Mouse (Mus musculus): ENCODE data around the gene Ugt2a3. TPM values are rescaled to one million over a fixed set of nuclear protein-coding genes. Genes with fewer than 3 reads are reported as not detected.
"Not testable (repeated sequence)": the region's sequence is repeated elsewhere in the genome, so short reads cannot be mapped to it uniquely, and the experiment has no call there.

Gene Ugt2a3
- polyA plus RNA-seq (2015; fragmentation: Nextera tagmentation; extraction: Ambion mirVana): 0.39 and 0.58 TPM in 2 replicates

DNA sequence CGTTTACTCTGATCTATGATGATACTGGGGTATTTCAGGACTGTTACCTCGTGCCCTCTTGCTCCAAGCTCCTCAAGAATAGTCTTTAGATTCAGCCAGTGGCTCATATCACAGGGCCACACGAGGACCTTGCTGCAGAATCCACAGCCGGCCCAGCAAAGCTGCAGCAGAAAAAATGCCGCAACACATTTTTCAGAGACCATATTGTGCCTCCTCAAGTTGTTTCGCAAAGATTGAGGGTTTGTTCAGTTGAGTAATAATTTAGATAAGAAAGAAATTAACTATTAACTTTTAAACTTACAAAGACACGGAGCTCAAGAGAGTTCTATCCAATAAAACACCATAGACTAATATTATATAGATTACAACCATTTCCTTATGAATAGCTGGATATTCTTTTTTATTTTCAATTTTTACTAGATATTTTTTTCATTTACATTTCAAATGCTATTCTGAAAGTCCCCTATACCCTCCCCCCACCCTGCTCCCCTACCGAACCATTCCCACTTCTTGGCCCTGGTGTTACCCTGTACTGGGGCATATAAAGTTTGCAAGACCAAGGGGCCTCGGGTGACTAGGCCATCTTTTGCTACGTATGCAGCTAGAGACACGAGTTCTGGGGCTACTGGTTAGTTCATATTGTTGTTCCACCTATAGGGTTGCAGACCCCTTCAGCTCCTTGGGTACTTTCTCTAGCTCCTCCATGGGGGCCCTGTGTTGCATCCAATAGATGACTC, at the start of gene Ugt2a3:
TSS of gene Ugt2a3 (minus strand) at position 235 of the 737 bp plus-strand sequence.
- H3K27ac ChIP-seq (ENCODE audit: low read length): no peak within 1 kb of the TSS
- H3K9me3 ChIP-seq (replicated peaks; ENCODE audit: control insufficient read depth, low read length): no peaks in the 10 kb centered on the region
- H3K27me3 ChIP-seq (ENCODE audit: control insufficient read depth, insufficient read depth, low read length): no peaks in the 10 kb centered on the region
- H3K4me3 ChIP-seq (replicated peaks; ENCODE audit: low read length): no peak within 1 kb of the TSS
- H3K4me2 ChIP-seq (ENCODE audit: low read depth, low read length): no peak within 1 kb of the TSS
- no peak for ATAC-seq (ENCODE audit: insufficient read depth, low FRiP score)
- H3K4me1 ChIP-seq (ENCODE audit: control insufficient read depth, insufficient read depth, low read length): no peaks in the 10 kb centered on the region
- WGBS: 72% methylated on average over 11 of the region's 11 CpGs
- no peaks in the 10 kb centered on the region for H3K36me3 ChIP-seq (ENCODE audit: control insufficient read depth, insufficient read depth, low read length)
- no peak within 1 kb of the TSS for H3K9ac ChIP-seq (ENCODE audit: low read length)

DNA sequence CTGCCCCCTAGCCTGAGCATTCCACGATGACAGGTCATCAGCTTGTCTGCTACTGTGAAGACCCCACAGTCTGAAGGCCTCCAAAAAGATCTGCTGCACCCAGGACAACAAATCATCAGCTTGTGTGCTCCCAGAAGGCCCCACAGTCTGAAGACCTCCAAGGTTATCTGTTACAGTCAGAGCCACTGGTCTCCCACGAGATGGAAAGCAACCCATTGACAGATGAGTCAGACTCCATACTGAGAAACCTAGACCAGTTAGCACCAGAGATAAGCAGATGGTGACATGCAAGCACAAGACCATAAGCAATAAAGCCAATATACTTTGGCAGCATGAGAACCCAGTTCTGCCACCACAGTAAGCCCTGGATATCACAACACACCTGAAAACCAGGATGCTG, 43.2 kb upstream of the Ugt2a3 start:
- H3K4me2 ChIP-seq (ENCODE audit: low read depth, low read length): no peak overlapping the region
- H3K27me3 ChIP-seq (ENCODE audit: control insufficient read depth, insufficient read depth, low read length): no peaks in the 10 kb centered on the region
- H3K4me3 ChIP-seq (replicated peaks; ENCODE audit: low read length): no peak overlapping the region
- no peak overlapping the region for H3K27ac ChIP-seq (ENCODE audit: low read length)
- ATAC-seq (ENCODE audit: insufficient read depth, low FRiP score): peak; percentile 44; the same call in 1 of the 2 replicates
- H3K36me3 ChIP-seq (ENCODE audit: control insufficient read depth, insufficient read depth, low read length): no peaks in the 10 kb centered on the region
- H3K9me3 ChIP-seq (replicated peaks; ENCODE audit: control insufficient read depth, low read length): no peaks in the 10 kb centered on the region
- WGBS: 43% methylated on average over 2 of the region's 2 CpGs
- no peak overlapping the region for H3K9ac ChIP-seq (ENCODE audit: low read length)
- H3K4me1 ChIP-seq (ENCODE audit: control insufficient read depth, insufficient read depth, low read length): no peaks in the 10 kb centered on the region

DNA sequence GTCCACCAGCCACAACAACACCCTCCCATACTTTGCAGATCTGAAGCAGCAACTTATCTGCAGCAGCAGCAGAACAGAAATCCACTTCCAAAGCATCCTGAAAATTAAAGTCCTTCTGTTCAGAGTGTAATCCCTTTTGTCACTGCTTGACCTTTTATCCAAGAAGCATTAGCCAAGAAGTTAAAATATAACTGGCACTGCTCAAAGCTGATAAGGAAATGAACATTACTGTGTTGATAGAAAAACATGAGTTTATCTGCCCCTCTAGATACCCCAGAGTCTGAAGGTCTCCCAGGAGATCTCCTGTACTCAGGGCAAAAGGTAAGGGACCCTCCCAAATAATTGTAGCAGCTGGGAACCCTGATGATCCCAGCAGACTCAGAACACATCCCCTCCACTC, 42.8 kb upstream of the Ugt2a3 start:
- Histone ChIP-seq H3K9ac (ENCODE audit: low read length) (no peak overlapping the region), H3K4me3 (replicated peaks; ENCODE audit: low read length) (no peak overlapping the region), H3K4me2 (ENCODE audit: low read depth, low read length) (no peak overlapping the region), H3K9me3 (replicated peaks; ENCODE audit: control insufficient read depth, low read length) (no peaks in the 10 kb centered on the region), H3K36me3 (ENCODE audit: control insufficient read depth, insufficient read depth, low read length) (no peaks in the 10 kb centered on the region), H3K4me1 (ENCODE audit: control insufficient read depth, insufficient read depth, low read length) (no peaks in the 10 kb centered on the region), H3K27me3 (ENCODE audit: control insufficient read depth, insufficient read depth, low read length) (no peaks in the 10 kb centered on the region), H3K27ac (ENCODE audit: low read length) (no peak overlapping the region)
- peak; percentile 44; the same call in 1 of the 2 replicates for ATAC-seq (ENCODE audit: insufficient read depth, low FRiP score)

DNA sequence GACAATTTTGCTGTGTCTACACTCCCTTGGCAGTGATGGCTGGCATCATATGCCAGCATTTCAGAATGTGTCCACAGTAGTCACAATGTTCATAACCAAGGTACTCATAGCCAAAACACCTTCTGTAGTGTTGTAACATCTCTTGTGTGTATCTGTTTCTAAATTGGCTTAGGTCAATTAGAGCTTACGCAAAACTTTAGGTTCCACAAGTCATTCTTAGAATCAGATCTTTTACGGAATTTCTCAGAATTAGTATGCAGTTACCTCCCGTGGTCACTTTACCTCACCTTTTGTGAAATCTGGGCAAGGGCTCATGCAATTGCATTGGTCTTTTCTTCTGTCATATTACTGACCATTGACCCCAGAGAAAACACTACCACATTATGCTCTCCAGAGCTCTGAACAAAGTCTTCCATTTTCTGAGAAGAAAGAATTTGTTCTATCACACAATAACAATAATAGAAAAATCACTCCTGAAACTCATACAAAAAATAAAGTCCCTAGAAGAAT, 38.9 kb upstream of the Ugt2a3 start:
- no peak for ATAC-seq (ENCODE audit: insufficient read depth, low FRiP score)
- Histone ChIP-seq H3K9me3 (replicated peaks; ENCODE audit: control insufficient read depth, low read length) (no peaks in the 10 kb centered on the region), H3K4me1 (ENCODE audit: control insufficient read depth, insufficient read depth, low read length) (no peaks in the 10 kb centered on the region), H3K9ac (ENCODE audit: low read length) (no peak overlapping the region), H3K27me3 (ENCODE audit: control insufficient read depth, insufficient read depth, low read length) (no peaks in the 10 kb centered on the region), H3K4me3 (replicated peaks; ENCODE audit: low read length) (no peak overlapping the region), H3K27ac (ENCODE audit: low read length) (no peak overlapping the region), H3K36me3 (ENCODE audit: control insufficient read depth, insufficient read depth, low read length) (no peaks in the 10 kb centered on the region), H3K4me2 (ENCODE audit: low read depth, low read length) (no peak overlapping the region)
- 87% methylated on average over 3 of the region's 3 CpGs for WGBS

DNA sequence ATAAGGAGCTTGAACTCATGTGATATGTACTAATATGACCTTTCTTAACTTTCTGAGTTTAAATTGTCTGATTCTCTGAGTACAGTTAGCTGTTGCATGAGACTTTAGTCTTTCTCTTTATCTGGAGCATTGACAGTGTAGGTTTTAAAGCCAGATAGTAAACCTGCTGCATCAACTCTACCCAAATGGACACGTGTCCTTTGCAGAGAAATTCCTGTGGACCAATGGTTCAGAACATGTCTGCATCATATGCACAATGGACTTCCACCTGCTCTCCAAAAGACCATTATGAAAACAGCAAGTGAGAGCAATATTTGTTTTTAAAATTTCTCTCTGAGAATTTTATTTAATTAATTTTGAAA, 36.5 kb upstream of the Ugt2a3 start:
- WGBS: 69% methylated on average over 1 of the region's 1 CpGs
- ATAC-seq (ENCODE audit: insufficient read depth, low FRiP score): no peak
- Histone ChIP-seq H3K36me3 (ENCODE audit: control insufficient read depth, insufficient read depth, low read length) (no peaks in the 10 kb centered on the region), H3K4me3 (replicated peaks; ENCODE audit: low read length) (no peak overlapping the region), H3K4me1 (ENCODE audit: control insufficient read depth, insufficient read depth, low read length) (no peaks in the 10 kb centered on the region), H3K27ac (ENCODE audit: low read length) (no peak overlapping the region), H3K9me3 (replicated peaks; ENCODE audit: control insufficient read depth, low read length) (no peaks in the 10 kb centered on the region), H3K9ac (ENCODE audit: low read length) (no peak overlapping the region), H3K4me2 (ENCODE audit: low read depth, low read length) (no peak overlapping the region), H3K27me3 (ENCODE audit: control insufficient read depth, insufficient read depth, low read length) (no peaks in the 10 kb centered on the region)

DNA sequence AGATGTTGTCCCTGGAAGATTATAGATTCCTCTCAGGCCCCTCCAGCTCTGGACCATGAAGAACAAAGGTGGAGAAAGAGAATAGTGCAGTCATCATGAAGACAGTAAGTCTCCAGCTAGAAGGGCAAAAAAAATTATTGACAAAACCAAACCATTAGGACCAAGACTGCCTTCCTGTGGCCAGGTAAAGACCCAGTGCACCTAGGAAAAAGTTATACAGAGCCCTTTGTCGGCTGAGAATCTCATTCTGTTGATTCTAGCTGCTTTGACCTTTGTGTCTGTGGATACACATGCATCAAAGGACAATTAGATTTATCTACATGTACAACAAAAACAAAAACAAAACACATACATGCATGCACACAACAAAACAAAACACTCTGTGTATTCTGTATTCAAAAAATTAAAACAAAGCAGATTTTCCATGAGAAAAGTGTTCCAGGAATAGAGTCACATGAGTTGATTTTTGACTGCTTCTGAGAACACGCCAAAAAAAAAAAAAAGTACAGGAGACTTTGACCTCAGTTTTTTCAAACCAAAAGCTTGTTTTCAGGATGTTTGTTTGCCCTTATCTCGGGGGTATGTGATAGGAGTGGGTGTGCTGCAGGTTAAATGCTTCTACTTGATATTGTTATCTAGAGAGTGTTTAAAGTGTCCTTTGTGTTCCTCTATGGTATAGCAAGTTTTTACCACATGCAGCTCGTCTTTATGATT, 36.0 kb upstream of the Ugt2a3 start:
- not testable (repeated sequence) for H3K27ac ChIP-seq (ENCODE audit: low read length)

DNA sequence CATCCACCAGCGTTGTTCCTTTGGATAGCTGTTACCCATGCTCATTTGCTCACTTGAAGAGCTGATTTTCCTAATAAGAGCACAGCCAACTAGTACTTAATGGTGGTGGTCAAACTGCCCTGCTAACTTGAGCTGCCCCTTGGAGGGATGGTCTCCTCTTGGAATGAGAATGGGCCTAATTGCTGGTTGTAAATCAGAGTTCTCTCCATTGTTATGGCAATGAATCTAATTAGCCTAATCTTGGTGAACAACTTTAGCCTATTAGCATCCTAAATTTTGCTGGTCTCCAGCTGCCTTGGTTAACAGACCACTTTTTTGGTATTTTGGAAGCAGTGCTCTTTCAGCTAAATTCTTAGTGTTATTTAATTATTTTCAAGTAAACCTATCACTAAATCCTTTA, 13.4 kb upstream of the Ugt2a3 start:
- Histone ChIP-seq H3K4me3 (replicated peaks; ENCODE audit: low read length) (no peak overlapping the region), H3K9ac (ENCODE audit: low read length) (no peak overlapping the region), H3K27ac (ENCODE audit: low read length) (no peak overlapping the region), H3K4me1 (ENCODE audit: control insufficient read depth, insufficient read depth, low read length) (no peaks in the 10 kb centered on the region), H3K4me2 (ENCODE audit: low read depth, low read length) (no peak overlapping the region), H3K9me3 (replicated peaks; ENCODE audit: control insufficient read depth, low read length) (no peaks in the 10 kb centered on the region), H3K36me3 (ENCODE audit: control insufficient read depth, insufficient read depth, low read length) (no peaks in the 10 kb centered on the region), H3K27me3 (ENCODE audit: control insufficient read depth, insufficient read depth, low read length) (no peaks in the 10 kb centered on the region)
- 49% methylated on average over 1 of the region's 1 CpGs for WGBS
- ATAC-seq (ENCODE audit: insufficient read depth, low FRiP score): no peak

More for the DNA sequence above, 36.0 kb upstream of the Ugt2a3 start:
- not testable (repeated sequence) for H3K9ac ChIP-seq (ENCODE audit: low read length); H3K4me2 ChIP-seq (ENCODE audit: low read depth, low read length); H3K36me3 ChIP-seq (ENCODE audit: control insufficient read depth, insufficient read depth, low read length); H3K9me3 ChIP-seq (replicated peaks; ENCODE audit: control insufficient read depth, low read length); H3K4me1 ChIP-seq (ENCODE audit: control insufficient read depth, insufficient read depth, low read length); H3K4me3 ChIP-seq (replicated peaks; ENCODE audit: low read length); H3K27me3 ChIP-seq (ENCODE audit: control insufficient read depth, insufficient read depth, low read length)
- 44% methylated on average over 4 of the region's 4 CpGs for WGBS
- peak; percentile 79; the same call in 1 of the 2 replicates for ATAC-seq (ENCODE audit: insufficient read depth, low FRiP score)

DNA sequence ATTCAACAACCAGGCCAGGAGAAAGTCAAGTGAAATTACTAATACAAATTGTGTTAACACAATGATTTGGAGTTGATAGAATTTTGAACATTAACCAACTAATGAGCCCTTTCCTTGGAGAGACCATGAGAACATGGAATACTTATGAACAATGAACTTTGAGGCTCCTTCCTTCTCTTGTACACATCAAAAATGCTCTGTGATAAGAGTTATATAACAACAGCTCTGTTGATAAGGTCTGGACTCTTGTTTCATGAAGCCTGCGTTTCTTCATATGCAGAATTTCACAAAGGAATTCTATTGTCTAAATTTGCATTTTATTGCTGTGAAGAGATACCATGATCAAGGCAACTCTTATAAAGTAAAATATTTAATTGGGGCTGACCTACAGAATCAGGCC, 12.2 kb upstream of the Ugt2a3 start:
- H3K4me2 ChIP-seq (ENCODE audit: low read depth, low read length); ATAC-seq (ENCODE audit: insufficient read depth, low FRiP score); H3K4me1 ChIP-seq (ENCODE audit: control insufficient read depth, insufficient read depth, low read length); H3K4me3 ChIP-seq (replicated peaks; ENCODE audit: low read length); H3K27me3 ChIP-seq (ENCODE audit: control insufficient read depth, insufficient read depth, low read length); H3K27ac ChIP-seq (ENCODE audit: low read length); H3K9ac ChIP-seq (ENCODE audit: low read length); H3K9me3 ChIP-seq (replicated peaks; ENCODE audit: control insufficient read depth, low read length); H3K36me3 ChIP-seq (ENCODE audit: control insufficient read depth, insufficient read depth, low read length): not testable (repeated sequence)
- 81% methylated on average over 1 of the region's 1 CpGs for WGBS

DNA sequence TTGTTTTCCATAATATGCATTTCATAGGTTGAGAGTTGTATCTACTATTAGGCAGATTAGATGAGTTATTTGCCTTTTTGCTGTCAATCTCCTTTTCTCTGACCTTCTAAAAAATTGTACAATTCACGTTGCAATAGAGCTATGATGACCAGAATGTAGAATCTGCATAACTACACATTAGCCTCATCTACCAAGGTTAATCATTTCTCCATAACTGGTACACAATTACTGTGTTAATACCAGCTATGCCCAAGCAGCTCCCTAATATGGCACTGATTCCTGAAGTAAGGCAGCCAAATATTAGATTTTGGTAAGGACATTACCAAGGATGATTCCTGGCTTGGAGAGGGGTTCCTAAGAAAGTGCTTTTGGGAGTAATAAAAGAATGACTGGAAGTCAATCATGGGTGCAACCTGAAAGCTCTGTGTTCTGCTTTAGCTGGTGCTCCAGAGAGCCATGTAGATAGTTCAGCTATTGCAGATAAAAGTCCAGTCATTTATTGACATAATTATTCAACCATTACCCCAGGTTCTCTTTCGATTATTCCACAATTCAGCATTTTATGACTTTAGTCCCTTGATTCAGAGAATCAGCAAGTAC, 10.6 kb upstream of the Ugt2a3 start:
- H3K27me3 ChIP-seq (ENCODE audit: control insufficient read depth, insufficient read depth, low read length); H3K4me3 ChIP-seq (replicated peaks; ENCODE audit: low read length); H3K9ac ChIP-seq (ENCODE audit: low read length); ATAC-seq (ENCODE audit: insufficient read depth, low FRiP score); H3K4me2 ChIP-seq (ENCODE audit: low read depth, low read length); H3K27ac ChIP-seq (ENCODE audit: low read length); H3K4me1 ChIP-seq (ENCODE audit: control insufficient read depth, insufficient read depth, low read length); H3K9me3 ChIP-seq (replicated peaks; ENCODE audit: control insufficient read depth, low read length); H3K36me3 ChIP-seq (ENCODE audit: control insufficient read depth, insufficient read depth, low read length): not testable (repeated sequence)
- 71% methylated on average over 2 of the region's 2 CpGs for WGBS
